Mouse (Mus musculus) lung, embryonic 16.5 days (tissue): Measurements from ENCODE around the gene Sgsm1. TPM values are rescaled to one million over a fixed set of nuclear protein-coding genes. Genes with fewer than 3 reads are reported as not detected.
A peak's percentile ranks its signal among the peaks of the same experiment; 100 is the strongest.

ENCODE experiments used
- ATAC-seq: fragments of 200-750 bp; cut with Nextera tagmentation; 2 replicates; pipeline ENCODE4 v1.8.0; 2017; ENCODE audit warnings: low read depth, mild to moderate bottlenecking, moderate library complexity
- H3K27ac ChIP-seq: fragments of 300-500 bp; sonication (generic); 2 replicates; pipeline ENCODE4 v1.5.1; 2014; ENCODE audit warnings: mild to moderate bottlenecking, control low read depth, low read length
- H3K27me3 ChIP-seq: fragments of 300-500 bp; sonication (generic); 2 replicates; pipeline ENCODE4 v1.6.1; 2014; ENCODE audit warnings: low read depth, low read length, mixed read lengths; ENCODE audit not compliant: control insufficient read depth, insufficient read depth
- H3K36me3 ChIP-seq: fragments of 300-500 bp; sonication (generic); 2 replicates; pipeline ENCODE4 v1.6.1; 2014; ENCODE audit warnings: low read length; ENCODE audit not compliant: control insufficient read depth, insufficient read depth
- H3K4me1 ChIP-seq: fragments of 300-500 bp; sonication (generic); replicated peaks from 2 replicates; pipeline ENCODE4 v1.6.1; 2014; ENCODE audit warnings: low read length, mixed read lengths; ENCODE audit not compliant: control insufficient read depth, insufficient read depth
- H3K4me2 ChIP-seq: fragments of 300-500 bp; sonication (generic); 2 replicates; pipeline ENCODE4 v1.6.1; 2014; ENCODE audit warnings: low read depth, low read length, control low read depth
- H3K4me3 ChIP-seq: fragments of 300-500 bp; sonication (generic); 2 replicates; pipeline ENCODE4 v1.5.1; 2014; ENCODE audit warnings: mild to moderate bottlenecking, low read length, control low read depth
- H3K9ac ChIP-seq: fragments of 300-500 bp; sonication (generic); 2 replicates; pipeline ENCODE4 v1.6.1; 2014; ENCODE audit warnings: low read length, control low read depth
- H3K9me3 ChIP-seq: fragments of 300-500 bp; sonication (generic); 2 replicates; pipeline ENCODE4 v1.6.1; 2016; ENCODE audit warnings: low read length; ENCODE audit not compliant: control insufficient read depth
- WGBS: fragments of 180-500 bp; shearing (Covaris S2); extraction: QIAGEN DNeasy Blood & Tissue Kit; methylation state at CpG from one replicate; pipeline ENCODE4 v1.1.7; 2014; 5-methylcytosine and 5-hydroxymethylcytosine counted together
- polyA plus RNA-seq: library from polyadenylated mRNA; unstranded; fragments of >200 nt; fragmentation: Nextera tagmentation; extraction: Ambion mirVana; gene quantifications from 2 replicates; pipeline ENCODE4 v1.2.1, GENCODE M21; 2015

Gene Sgsm1
- polyA plus RNA-seq, 1 experiment from 2014 or later, result 4.3 TPM

DNA sequence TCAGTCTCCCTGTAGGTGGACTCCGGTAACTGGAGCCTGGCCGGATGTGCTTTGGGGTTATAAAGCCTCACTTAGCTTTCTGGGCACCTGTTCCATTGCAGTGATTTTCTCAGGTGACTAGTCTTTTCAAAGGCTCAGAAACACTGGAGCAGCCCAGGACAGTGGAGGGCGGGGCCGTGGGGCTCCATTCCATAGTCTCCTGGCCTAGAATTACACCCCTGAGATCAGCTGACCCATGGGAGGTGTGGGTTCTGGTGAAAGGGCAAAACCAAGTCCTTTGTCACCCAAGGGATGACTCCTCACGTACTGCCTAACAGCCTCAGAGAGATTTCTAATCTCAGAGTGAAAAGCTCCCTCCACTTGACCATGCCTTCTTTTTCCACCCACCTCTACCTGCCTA lies 80.4 kb downstream of the Sgsm1 start:
- Histone ChIP-seq H3K9ac (no peak overlapping the region), H3K9me3 (no peaks in the 10 kb centered on the region), H3K4me1 (peaks cover 16% of the 10 kb centered on the region), H3K36me3 (no peaks in the 10 kb centered on the region), H3K4me3 (no peak overlapping the region), H3K27ac (no peak overlapping the region), H3K27me3 (no peaks in the 10 kb centered on the region), H3K4me2 (no peak overlapping the region)
- no peak for ATAC-seq
- WGBS, result 74% methylated on average over 5 of the region's 5 CpGs

GRCm38 (mm10) chr5:113226632-113227102 lies 83.9 kb downstream of the Sgsm1 start, which contains the start of gene Tmem211:
TSS of gene Tmem211 (plus strand) at chr5:113226909.
- peaks cover 16% of the 10 kb centered on the region for H3K4me1 ChIP-seq
- H3K4me2 ChIP-seq, result peak within 1 kb of the TSS; percentile 53
- H3K9me3 ChIP-seq, result no peaks in the 10 kb centered on the region
- H3K27ac ChIP-seq, result peak within 1 kb of the TSS; percentile 78
- H3K4me3 ChIP-seq, result peak within 1 kb of the TSS; percentile 26
- no peaks in the 10 kb centered on the region for H3K36me3 ChIP-seq
- peak; percentile 83 for ATAC-seq
- H3K9ac ChIP-seq, result peak within 1 kb of the TSS; percentile 67
- 0% methylated on average over 13 of the region's 13 CpGs for WGBS
- H3K27me3 ChIP-seq, result no peaks in the 10 kb centered on the region

DNA sequence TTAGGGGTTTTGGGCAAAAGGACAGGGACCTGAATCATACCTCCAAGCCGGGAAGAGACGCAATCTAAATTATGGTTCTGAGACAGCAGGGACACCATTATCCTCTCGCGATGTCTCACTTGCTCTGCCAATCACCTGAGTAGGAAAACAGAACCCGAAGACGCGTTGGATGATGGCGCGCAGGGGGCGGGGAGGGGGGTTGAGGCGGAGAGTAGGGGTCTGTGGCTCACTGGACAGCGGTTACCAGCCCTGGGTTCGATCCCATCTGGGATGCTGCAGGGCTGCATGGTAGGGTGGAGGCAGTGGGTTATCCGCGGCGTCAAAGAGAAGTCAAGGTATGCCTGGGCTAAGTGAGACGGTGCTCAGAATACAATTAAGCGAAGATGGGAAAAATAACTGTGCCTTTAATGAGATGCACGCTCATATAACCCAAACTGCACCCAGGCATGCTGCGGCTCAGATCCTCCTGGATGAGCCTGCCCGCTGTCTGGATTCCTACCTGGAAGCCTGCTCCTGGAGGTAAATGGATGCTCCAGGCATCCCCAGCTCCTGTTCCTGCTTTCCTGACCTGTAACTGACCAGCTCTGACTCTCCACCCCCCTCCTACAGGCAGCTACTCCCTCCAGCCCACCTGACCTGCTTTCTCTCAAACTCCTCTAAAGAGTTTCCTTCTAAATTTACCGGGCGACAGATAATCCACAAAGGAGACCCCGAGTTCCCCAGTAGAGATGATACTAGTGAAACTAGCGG lies 84.7 kb downstream of the Sgsm1 start:
- Histone ChIP-seq H3K4me2 (peak overlapping the region; percentile 53), H3K9ac (peak overlapping the region; percentile 67), H3K27me3 (no peaks in the 10 kb centered on the region), H3K4me1 (peaks cover 16% of the 10 kb centered on the region), H3K9me3 (peaks cover 2% of the 10 kb centered on the region; the same call in 1 of the 2 replicates), H3K4me3 (peak overlapping the region; percentile 26), H3K36me3 (no peaks in the 10 kb centered on the region), H3K27ac (peak overlapping the region; percentile 78)
- WGBS, result 22% methylated on average over 25 of the region's 25 CpGs
- no peak for ATAC-seq

DNA sequence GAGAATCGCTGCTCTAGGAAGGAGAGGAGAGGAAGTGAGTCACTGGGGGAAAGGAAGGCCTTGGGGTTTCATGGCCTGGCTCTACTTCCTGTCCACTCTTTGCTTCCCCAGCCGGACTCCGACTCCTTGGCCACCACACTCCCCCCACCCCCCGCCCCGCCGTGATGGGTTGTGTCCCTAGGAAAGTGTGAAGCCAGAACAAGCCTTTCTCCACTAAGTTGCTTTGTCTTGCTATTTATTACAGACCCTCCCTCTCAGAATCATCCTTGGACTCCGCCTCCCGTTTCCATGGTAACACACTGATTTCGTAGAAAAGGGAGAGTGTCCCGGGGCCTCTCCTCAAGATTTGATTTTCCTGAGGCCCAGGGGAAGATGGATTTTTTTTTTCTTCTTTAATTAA lies 85.3 kb downstream of the Sgsm1 start:
- H3K27ac ChIP-seq, result peak overlapping the region; percentile 78
- H3K4me1 ChIP-seq, result peaks cover 17% of the 10 kb centered on the region
- H3K9ac ChIP-seq, result no peak overlapping the region
- H3K27me3 ChIP-seq, result no peaks in the 10 kb centered on the region
- peak overlapping the region; percentile 11; the same call in 1 of the 2 replicates for H3K4me2 ChIP-seq
- H3K4me3 ChIP-seq, result no peak overlapping the region
- peaks cover 2% of the 10 kb centered on the region; the same call in 1 of the 2 replicates for H3K9me3 ChIP-seq
- H3K36me3 ChIP-seq, result no peaks in the 10 kb centered on the region
- WGBS, result 22% methylated on average over 10 of the region's 10 CpGs
- no peak for ATAC-seq

- peaks cover 20% of the 10 kb centered on the region for H3K4me1 ChIP-seq
- WGBS, result 32% methylated on average over 4 of the region's 4 CpGs
- no peak overlapping the region for H3K27ac ChIP-seq
- no peak overlapping the region for H3K4me2 ChIP-seq
- H3K27me3 ChIP-seq, result no peaks in the 10 kb centered on the region
- ATAC-seq, result no peak
- H3K4me3 ChIP-seq, result no peak overlapping the region
- no peaks in the 10 kb centered on the region for H3K36me3 ChIP-seq
- H3K9ac ChIP-seq, result no peak overlapping the region
- peaks cover 2% of the 10 kb centered on the region; the same call in 1 of the 2 replicates for H3K9me3 ChIP-seq
Measured at GRCm38 (mm10) chr5:113223888-113224287, 86.7 kb downstream of the Sgsm1 start.

DNA sequence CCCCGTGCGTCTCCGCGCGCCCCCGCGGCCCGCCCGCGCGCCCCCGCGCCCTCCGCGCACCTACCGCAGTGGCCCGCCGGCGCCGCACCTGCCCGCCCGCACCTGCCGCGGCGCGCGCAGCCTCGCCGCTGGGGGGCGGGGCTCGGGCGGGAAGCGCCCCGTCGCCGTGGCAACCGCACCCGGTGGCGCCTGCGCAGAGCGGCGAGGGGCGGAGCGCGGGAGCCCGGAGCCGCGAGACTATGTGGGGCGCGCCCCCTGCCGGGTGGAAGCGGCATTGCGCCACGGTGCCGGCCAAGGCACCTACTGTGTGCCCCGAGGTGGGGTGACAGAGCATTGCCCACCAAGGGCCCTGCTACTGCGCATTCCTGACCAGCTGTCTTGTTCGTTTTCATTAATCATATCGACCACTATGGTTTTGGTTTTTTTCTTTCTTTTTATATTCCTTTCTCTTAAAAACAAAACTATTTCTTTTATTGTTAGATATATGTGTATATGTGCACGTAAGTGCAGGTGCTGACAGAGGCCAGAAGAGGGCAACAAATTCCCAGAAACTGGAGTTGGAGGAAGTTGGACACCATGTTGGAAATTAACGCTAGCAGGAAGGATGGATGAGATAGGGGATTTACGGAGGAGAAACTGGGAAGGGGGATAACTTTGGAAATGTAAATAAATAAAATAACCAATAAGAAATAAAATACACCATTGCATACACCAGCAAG lies 89.3 kb downstream of the Sgsm1 start, which contains the start of gene 2900026A02Rik:
Gene 2900026A02Rik (minus strand): TSS at position 90 of the 719 bp plus-strand sequence.
- Histone ChIP-seq H3K4me1 (peaks cover 15% of the 10 kb centered on the region), H3K36me3 (no peaks in the 10 kb centered on the region), H3K9me3 (peaks cover 2% of the 10 kb centered on the region; the same call in 1 of the 2 replicates), H3K4me2 (peak within 1 kb of the TSS; percentile 96), H3K27me3 (no peaks in the 10 kb centered on the region), H3K9ac (peak within 1 kb of the TSS; percentile 76), H3K4me3 (peak within 1 kb of the TSS; percentile 73), H3K27ac (peak within 1 kb of the TSS; percentile 37; the same call in 1 of the 2 replicates)
- peak; percentile 70 for ATAC-seq
- 10% methylated on average over 50 of the region's 62 CpGs for WGBS

DNA sequence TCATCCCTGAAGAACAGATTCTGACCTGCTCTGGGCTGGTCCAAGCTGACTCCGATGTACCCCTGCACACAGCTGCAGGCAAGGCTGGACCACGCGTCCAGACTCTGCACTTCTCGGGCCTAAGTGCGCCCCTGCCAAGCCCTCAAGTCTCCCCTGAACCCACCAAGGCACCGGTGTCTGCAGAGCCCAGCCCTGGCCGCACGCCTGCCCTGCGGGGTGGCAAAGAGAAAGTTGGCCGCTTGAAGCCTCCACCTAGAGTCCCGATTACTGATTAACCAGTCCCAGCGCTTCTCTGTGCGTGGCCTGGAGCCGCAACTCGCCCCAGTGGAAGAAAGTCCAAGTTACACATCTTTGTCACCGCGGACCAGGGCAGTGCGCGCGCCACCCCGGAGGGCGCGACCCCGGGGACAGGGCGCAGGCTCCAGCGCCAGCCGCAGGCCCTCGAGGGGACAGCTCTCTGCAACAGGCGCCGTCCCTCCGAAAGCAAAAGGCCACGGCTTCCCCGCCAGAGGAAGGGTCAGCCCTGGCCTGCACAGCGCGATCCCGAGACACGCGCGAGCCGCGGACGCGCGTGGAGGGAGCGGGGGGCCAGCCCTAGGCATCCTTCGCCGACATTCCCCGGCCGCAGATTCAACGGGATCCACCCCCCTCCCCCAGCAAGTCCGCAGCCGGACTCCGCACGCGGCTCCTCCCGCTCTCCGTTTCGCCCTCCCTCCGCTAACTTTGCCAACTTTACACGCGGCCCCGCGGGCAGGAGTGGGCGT lies 90.0 kb downstream of the Sgsm1 start:
- peaks cover 7% of the 10 kb centered on the region; the same call in 1 of the 2 replicates for H3K4me1 ChIP-seq
- ATAC-seq, result peak; percentile 49
- H3K9ac ChIP-seq, result peak overlapping the region; percentile 76
- H3K27ac ChIP-seq, result peak overlapping the region; percentile 37; the same call in 1 of the 2 replicates
- WGBS, result 1% methylated on average over 63 of the region's 64 CpGs
- H3K4me3 ChIP-seq, result peak overlapping the region; percentile 73
- H3K36me3 ChIP-seq, result no peaks in the 10 kb centered on the region
- H3K4me2 ChIP-seq, result peak overlapping the region; percentile 96
- no peaks in the 10 kb centered on the region for H3K27me3 ChIP-seq
- peaks cover 2% of the 10 kb centered on the region; the same call in 1 of the 2 replicates for H3K9me3 ChIP-seq

DNA sequence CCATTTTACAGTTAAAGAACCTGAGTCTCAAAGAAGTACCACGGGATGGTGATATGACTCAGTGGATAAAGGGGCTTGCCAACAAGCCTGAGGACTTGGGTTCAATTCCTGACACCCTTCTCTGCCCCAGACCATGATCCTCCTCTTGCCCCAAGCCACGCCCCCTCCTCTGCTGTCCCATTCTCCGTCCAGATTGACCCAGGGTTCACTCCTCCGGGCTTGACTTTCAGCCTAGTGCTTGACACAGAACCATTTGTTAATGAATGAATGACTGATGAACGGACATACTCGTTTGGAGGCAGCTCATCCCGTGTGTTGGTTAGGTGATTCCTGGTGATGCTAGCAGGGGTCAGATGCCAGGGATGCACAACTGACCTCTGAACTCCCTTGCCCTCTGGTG lies 90.7 kb downstream of the Sgsm1 start:
- H3K9me3 ChIP-seq, result peaks cover 2% of the 10 kb centered on the region; the same call in 1 of the 2 replicates
- 45% methylated on average over 7 of the region's 7 CpGs for WGBS
- no peak overlapping the region for H3K9ac ChIP-seq
- H3K4me3 ChIP-seq, result peak overlapping the region; percentile 73
- H3K27me3 ChIP-seq, result no peaks in the 10 kb centered on the region
- peak overlapping the region; percentile 96 for H3K4me2 ChIP-seq
- H3K4me1 ChIP-seq, result peaks cover 4% of the 10 kb centered on the region; the same call in 1 of the 2 replicates
- no peaks in the 10 kb centered on the region for H3K36me3 ChIP-seq
- no peak overlapping the region for H3K27ac ChIP-seq
- no peak for ATAC-seq
